9 mouse cellular contexts compared by ENCODE assay signal in genomic region chr17:29303087-29303486, GRCm38 (mm10). TPM values are rescaled to one million over a fixed set of nuclear protein-coding genes. Genes with fewer than 3 reads are reported as not detected.
DNase-seq lines count a peak whose midpoint lies in the region; ATAC-seq and TF ChIP-seq lines count a peak whose summit lies in the region.
"Had no signal": no experiment of that assay in that cellular context is flagged by ENCODE, and none has a peak within 500 bp of the region (broad histone marks: within the 10 kb centered on the region; RNA-seq: fewer than 3 reads in every experiment).

No protein-coding gene starts in this region.

- H3K27ac ChIP-seq in intestine, postnatal 0 days (ENCODE audit: low read depth, low read length) = no peak overlapping the region
- H3K27ac ChIP-seq in intestine, embryonic 15.5 days = no peak overlapping the region
- peak overlapping the region; percentile 24 for H3K27ac ChIP-seq in limb, embryonic 15.5 days

- no peak overlapping the region for H3K4me3 ChIP-seq in intestine, postnatal 0 days (ENCODE audit: low read depth, low read length)
- no peak overlapping the region for H3K4me3 ChIP-seq in intestine, embryonic 15.5 days (replicated peaks)
- H3K4me3 ChIP-seq in limb, embryonic 15.5 days = no peak overlapping the region

- peak; percentile 54 for TF ChIP-seq CTCF in intestine, postnatal 0 days (IDR thresholded peaks at IDR 0.05; ENCODE audit: low read depth)
- peak; percentile 18; the same call in 1 of the 2 replicates for TF ChIP-seq CTCF in brain, embryonic 14.5 days (IDR thresholded peaks at IDR 0.05; ENCODE audit: borderline replicate concordance, extremely low read depth, insufficient read depth, insufficient read length)

- whole genome bisulfite sequencing in intestine, postnatal 0 days = 65% methylated on average over 3 of the region's 3 CpGs
- WGBS in intestine, embryonic 15.5 days = 68% methylated on average over 3 of the region's 3 CpGs
- WGBS in limb, embryonic 15.5 days = 57% methylated on average over 3 of the region's 3 CpGs

- H3K9me3 ChIP-seq in intestine, postnatal 0 days (ENCODE audit: control insufficient read depth) = no peaks in the 10 kb centered on the region
- no peaks in the 10 kb centered on the region for H3K9me3 ChIP-seq in intestine, embryonic 15.5 days
- no peaks in the 10 kb centered on the region for H3K9me3 ChIP-seq in limb, embryonic 15.5 days

- DNase-seq in CD4-positive, CD25-positive, alpha-beta regulatory T cell, adult 2 months (ENCODE audit: low read depth, low spot score) = peak; percentile 65
- peak; percentile 13 for DNase-seq in brain, embryonic 14.5 days (ENCODE audit: low read depth)
- DNase-seq in Muller cell, postnatal 12 days (ENCODE audit: inconsistent ontology term) = no peak
- no peak for DNase-seq in kidney, adult 18-20 months
- DNase-seq in frontal cortex, postnatal 25 days (ENCODE audit: low spot score in 2 of 2) = no peak
- DNase-seq: kidney, adult 11 months had no signal

- 0 out of 2 replicates have a peak, but pooled peaks have one; percentile 17 for ATAC-seq in intestine, postnatal 0 days
- no peak for ATAC-seq in intestine, embryonic 15.5 days
- no peak for ATAC-seq in limb, embryonic 15.5 days (ENCODE audit: insufficient number of reproducible peaks, low FRiP score, low TSS enrichment, low read depth)

- H3K27me3 ChIP-seq in intestine, postnatal 0 days (replicated peaks; ENCODE audit: control insufficient read depth, insufficient read depth, low read length) = no peaks in the 10 kb centered on the region
- H3K27me3 ChIP-seq in intestine, embryonic 15.5 days (replicated peaks) = no peaks in the 10 kb centered on the region
- no peaks in the 10 kb centered on the region for H3K27me3 ChIP-seq in limb, embryonic 15.5 days

- H3K4me1 ChIP-seq in intestine, postnatal 0 days (replicated peaks; ENCODE audit: control insufficient read depth, insufficient read depth, low read length) = no peaks in the 10 kb centered on the region
- H3K4me1 ChIP-seq in intestine, embryonic 15.5 days (replicated peaks) = peaks cover 18% of the 10 kb centered on the region
- H3K4me1 ChIP-seq in limb, embryonic 15.5 days = peaks cover 38% of the 10 kb centered on the region

- peaks cover 36% of the 10 kb centered on the region for H3K36me3 ChIP-seq in intestine, postnatal 0 days (ENCODE audit: control insufficient read depth, insufficient read depth)
- peaks cover 9% of the 10 kb centered on the region; the same call in 1 of the 2 replicates for H3K36me3 ChIP-seq in intestine, embryonic 15.5 days
- peaks cover 35% of the 10 kb centered on the region for H3K36me3 ChIP-seq in limb, embryonic 15.5 days

- no peak for TF ChIP-seq POLR2A in brain, embryonic 14.5 days (IDR thresholded peaks at IDR 0.05; ENCODE audit: borderline replicate concordance, extremely low read depth, insufficient read depth, insufficient read length, poor library complexity, severe bottlenecking)

- H3K9ac ChIP-seq in intestine, postnatal 0 days (ENCODE audit: low read depth, low read length) = no peak overlapping the region
- H3K9ac ChIP-seq in intestine, embryonic 15.5 days = no peak overlapping the region
- H3K9ac ChIP-seq in limb, embryonic 15.5 days = no peak overlapping the region

- no peak overlapping the region for H3K4me2 ChIP-seq in intestine, postnatal 0 days (replicated peaks; ENCODE audit: low read depth)
- H3K4me2 ChIP-seq in intestine, embryonic 15.5 days (replicated peaks) = no peak overlapping the region
- H3K4me2 ChIP-seq in limb, embryonic 15.5 days = no peak overlapping the region

RNA-seq across cellular contexts. Expression of gene Pi16, which starts 14.4 kb away (rescaled TPM):
- polyA plus RNA-seq in intestine, postnatal 0 days (2015; fragmentation: Nextera tagmentation; extraction: Ambion mirVana) = 0.73 and 0.76 TPM in 2 replicates
- polyA plus RNA-seq in intestine, embryonic 15.5 days (2015; fragmentation: Nextera tagmentation; extraction: Ambion mirVana) = 0.72 and 0.98 TPM in 2 replicates
- polyA plus RNA-seq in brain, embryonic 14.5 days (2012; rRNA removed) = 2.9 and 3.6 TPM in 2 replicates
- 6.5 and 8.0 TPM in 2 replicates for polyA plus RNA-seq in limb, embryonic 15.5 days (2015; fragmentation: Nextera tagmentation; extraction: Ambion mirVana)

RNA-seq across cellular contexts. Expression of gene BC004004, which starts 34.5 kb away (rescaled TPM):
- 111 and 116 TPM in 2 replicates for polyA plus RNA-seq in intestine, postnatal 0 days (2015; fragmentation: Nextera tagmentation; extraction: Ambion mirVana)
- polyA plus RNA-seq in intestine, embryonic 15.5 days (2015; fragmentation: Nextera tagmentation; extraction: Ambion mirVana) = 78.3 and 83.5 TPM in 2 replicates
- 80.8 and 84.9 TPM in 2 replicates for polyA plus RNA-seq in brain, embryonic 14.5 days (2012; rRNA removed)
- 84.1 and 95.5 TPM in 2 replicates for polyA plus RNA-seq in limb, embryonic 15.5 days (2015; fragmentation: Nextera tagmentation; extraction: Ambion mirVana)

RNA-seq across cellular contexts. Expression of gene Ppil1, which starts 39.1 kb away (rescaled TPM):
- 53.7 and 59.1 TPM in 2 replicates for polyA plus RNA-seq in intestine, postnatal 0 days (2015; fragmentation: Nextera tagmentation; extraction: Ambion mirVana)
- 154 and 157 TPM in 2 replicates for polyA plus RNA-seq in intestine, embryonic 15.5 days (2015; fragmentation: Nextera tagmentation; extraction: Ambion mirVana)
- polyA plus RNA-seq in brain, embryonic 14.5 days (2012; rRNA removed) = 66.6 and 73.3 TPM in 2 replicates
- polyA plus RNA-seq in limb, embryonic 15.5 days (2015; fragmentation: Nextera tagmentation; extraction: Ambion mirVana) = 130 and 132 TPM in 2 replicates

RNA-seq across cellular contexts. Expression of gene Mtch1, which starts 44.6 kb away (rescaled TPM):
- 139 and 143 TPM in 2 replicates for polyA plus RNA-seq in intestine, postnatal 0 days (2015; fragmentation: Nextera tagmentation; extraction: Ambion mirVana)
- polyA plus RNA-seq in intestine, embryonic 15.5 days (2015; fragmentation: Nextera tagmentation; extraction: Ambion mirVana) = 235 and 275 TPM in 2 replicates
- polyA plus RNA-seq in brain, embryonic 14.5 days (2012; rRNA removed) = 698 and 767 TPM in 2 replicates
- 267 and 334 TPM in 2 replicates for polyA plus RNA-seq in limb, embryonic 15.5 days (2015; fragmentation: Nextera tagmentation; extraction: Ambion mirVana)

RNA-seq across cellular contexts. Expression of gene Fgd2, which starts 57.6 kb away (rescaled TPM):
- 4.9 and 6.0 TPM in 2 replicates for polyA plus RNA-seq in intestine, postnatal 0 days (2015; fragmentation: Nextera tagmentation; extraction: Ambion mirVana)
- 10.5 and 12.3 TPM in 2 replicates for polyA plus RNA-seq in intestine, embryonic 15.5 days (2015; fragmentation: Nextera tagmentation; extraction: Ambion mirVana)
- polyA plus RNA-seq in brain, embryonic 14.5 days (2012; rRNA removed) = 6.1 and 6.4 TPM in 2 replicates
- polyA plus RNA-seq in limb, embryonic 15.5 days (2015; fragmentation: Nextera tagmentation; extraction: Ambion mirVana) = 8.5 and 9.7 TPM in 2 replicates

Comparison
In these comparisons a context has a peak if more than half of its experiments do, and no peak if none do; other contexts are left out.
1. DNase-seq: peak in CD4-positive, CD25-positive, alpha-beta regulatory T cell, adult 2 months (single experiment) and brain, embryonic 14.5 days (single experiment); none in Muller cell, postnatal 12 days (single experiment), kidney, adult 18-20 months (single experiment) and frontal cortex, postnatal 25 days (0 of 2).